Mouse (Mus musculus) lung, postnatal 0 days (tissue): Measurements from ENCODE around the gene Tsku. TPM values are rescaled to one million over a fixed set of nuclear protein-coding genes. Genes with fewer than 3 reads are reported as not detected.

Experiments
- ATAC-seq: fragments of 200-750 bp; cut with Nextera tagmentation; 2 replicates; pipeline ENCODE4 v1.8.0; 2017; ENCODE audit warnings: moderate library complexity
- DNase-seq: peaks from one replicate; pipeline ENCODE4 v3.0.0-alpha.2; 2016; ENCODE audit warnings: low spot score
- H3K27ac ChIP-seq: fragments of 300-500 bp; sonication (generic); 2 replicates; pipeline ENCODE4 v1.5.1; 2014; ENCODE audit warnings: antibody characterized with exemption, mild to moderate bottlenecking, low read length, mixed read lengths
- H3K27me3 ChIP-seq: fragments of 300-500 bp; sonication (generic); replicated peaks from 2 replicates; pipeline ENCODE4 v1.6.1; 2014; ENCODE audit warnings: low read length, mixed read lengths; ENCODE audit not compliant: insufficient read depth
- H3K36me3 ChIP-seq: fragments of 300-500 bp; sonication (generic); 2 replicates; pipeline ENCODE4 v1.6.1; 2014; ENCODE audit warnings: low read length, mixed read lengths; ENCODE audit not compliant: insufficient read depth
- H3K4me1 ChIP-seq: fragments of 300-500 bp; sonication (generic); 2 replicates; pipeline ENCODE4 v1.6.1; 2014; ENCODE audit warnings: antibody characterized with exemption, low read depth, low read length, mixed read lengths; ENCODE audit not compliant: insufficient read depth
- H3K4me2 ChIP-seq: fragments of 300-500 bp; sonication (generic); replicated peaks from 2 replicates; pipeline ENCODE4 v1.6.1; 2014; ENCODE audit warnings: low read depth, mild to moderate bottlenecking, low read length, moderate library complexity, mixed read lengths
- H3K4me3 ChIP-seq: fragments of 300-500 bp; sonication (generic); 2 replicates; pipeline ENCODE4 v1.5.1; 2014; ENCODE audit warnings: low read depth, low read length
- H3K9ac ChIP-seq: fragments of 300-500 bp; sonication (generic); replicated peaks from 2 replicates; pipeline ENCODE4 v1.6.1; 2014; ENCODE audit warnings: low read depth, mild to moderate bottlenecking
- H3K9me3 ChIP-seq: fragments of 300-500 bp; sonication (generic); 2 replicates; pipeline ENCODE4 v1.6.1; 2016; ENCODE audit warnings: low read length, mixed read lengths
- CTCF ChIP-seq: IDR thresholded peaks from 2 replicates; pipeline ENCODE4 v1.5.1; 2016; ENCODE audit warnings: antibody characterized with exemption, mild to moderate bottlenecking
- EP300 ChIP-seq: IDR thresholded peaks from 2 replicates; pipeline ENCODE4 v1.6.1; 2016; ENCODE audit warnings: antibody characterized with exemption, mild to moderate bottlenecking, control low read depth
- WGBS: fragments of 180-500 bp; shearing (Covaris S2); extraction: QIAGEN DNeasy Blood & Tissue Kit; methylation state at CpG from one replicate; pipeline ENCODE4 v1.1.7; 2014; 5-methylcytosine and 5-hydroxymethylcytosine counted together
- polyA plus RNA-seq: library from polyadenylated mRNA; unstranded; fragments of >200 nt; fragmentation: Nextera tagmentation; extraction: Ambion mirVana; gene quantifications from 2 replicates; pipeline ENCODE4 v1.2.1, GENCODE M21; 2015

Gene Tsku
- polyA plus RNA-seq, 1 experiment from 2014 or later, result 9.1 TPM

DNA sequence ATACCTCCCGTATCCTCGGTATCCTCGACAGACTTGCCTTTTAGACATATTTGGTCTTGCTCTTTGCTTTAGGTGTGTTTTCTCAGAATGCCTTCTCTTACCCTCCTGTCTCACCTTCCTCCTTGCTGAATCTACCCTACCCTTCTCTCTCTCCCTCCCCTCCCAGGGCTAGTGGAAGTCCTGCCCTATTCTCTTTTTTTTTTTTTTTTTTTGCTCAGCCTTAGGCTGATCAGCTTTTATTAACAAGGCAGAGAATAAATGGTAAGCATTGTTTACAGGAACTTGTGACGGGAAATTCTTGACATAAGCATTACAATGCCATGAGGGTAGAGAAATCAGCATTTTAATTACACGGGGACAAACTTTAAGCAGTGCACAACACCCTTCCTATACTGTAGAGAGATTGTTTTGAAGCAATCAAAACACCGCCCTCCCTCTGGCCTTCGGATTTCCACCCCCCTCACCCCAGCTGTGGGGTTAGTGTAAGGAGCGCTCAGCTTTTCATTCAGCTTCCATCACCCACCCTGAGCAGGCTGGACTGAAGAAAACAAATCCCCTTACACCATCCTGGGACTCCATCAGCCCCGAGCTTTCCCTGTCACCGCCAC is 8.7 kb upstream of the Tsku start:
- H3K4me2 ChIP-seq, result no peak overlapping the region

GRCm38 (mm10) chr7:98361662-98362061 is 534 bp upstream of the Tsku start:
- no peak for DNase-seq
- peak overlapping the region; percentile 74; the same call in 1 of the 2 replicates for H3K27ac ChIP-seq

More for the DNA sequence above, 8.7 kb upstream of the Tsku start:
- Histone ChIP-seq H3K4me3 (no peak overlapping the region), H3K9ac (no peak overlapping the region), H3K36me3 (no peaks in the 10 kb centered on the region), H3K27me3 (no peaks in the 10 kb centered on the region), H3K9me3 (no peaks in the 10 kb centered on the region), H3K27ac (no peak overlapping the region), H3K4me1 (no peaks in the 10 kb centered on the region)
- TF ChIP-seq CTCF, result no peak
- no peak for TF ChIP-seq EP300
- no peak for DNase-seq
- WGBS, result 53% methylated on average over 10 of the region's 10 CpGs
- no peak for ATAC-seq

GRCm38 (mm10) chr7:98360621-98360990 is 522 bp downstream of the Tsku start:
- Histone ChIP-seq H3K4me3 (peak overlapping the region; percentile 62), H3K27ac (peak overlapping the region; percentile 74), H3K9ac (peak overlapping the region; percentile 55), H3K27me3 (no peaks in the 10 kb centered on the region), H3K9me3 (no peaks in the 10 kb centered on the region), H3K36me3 (no peaks in the 10 kb centered on the region), H3K4me1 (0 out of 2 replicates have a peak, but pooled peaks cover 4% of the 10 kb centered on the region), H3K4me2 (peak overlapping the region; percentile 93)
- ATAC-seq (peak; percentile 1; the same call in 1 of the 2 replicates), DNase-seq (no peak)
- TF ChIP-seq EP300 (no peak), CTCF (0 out of 2 replicates have a peak, but pooled peaks have one; percentile 2)
- under 1% methylated on average over 20 of the region's 20 CpGs for WGBS

More at GRCm38 (mm10) chr7:98361662-98362061, 534 bp upstream of the Tsku start:
- ATAC-seq, result peak; percentile 8; the same call in 1 of the 2 replicates
- Histone ChIP-seq H3K4me1 (0 out of 2 replicates have a peak, but pooled peaks cover 4% of the 10 kb centered on the region), H3K4me2 (peak overlapping the region; percentile 93), H3K36me3 (no peaks in the 10 kb centered on the region), H3K4me3 (peak overlapping the region; percentile 62; the same call in 1 of the 2 replicates), H3K9me3 (no peaks in the 10 kb centered on the region), H3K9ac (no peak overlapping the region), H3K27me3 (no peaks in the 10 kb centered on the region)
- WGBS, result 11% methylated on average over 2 of the region's 2 CpGs
- no peak for TF ChIP-seq EP300
- no peak for TF ChIP-seq CTCF

DNA sequence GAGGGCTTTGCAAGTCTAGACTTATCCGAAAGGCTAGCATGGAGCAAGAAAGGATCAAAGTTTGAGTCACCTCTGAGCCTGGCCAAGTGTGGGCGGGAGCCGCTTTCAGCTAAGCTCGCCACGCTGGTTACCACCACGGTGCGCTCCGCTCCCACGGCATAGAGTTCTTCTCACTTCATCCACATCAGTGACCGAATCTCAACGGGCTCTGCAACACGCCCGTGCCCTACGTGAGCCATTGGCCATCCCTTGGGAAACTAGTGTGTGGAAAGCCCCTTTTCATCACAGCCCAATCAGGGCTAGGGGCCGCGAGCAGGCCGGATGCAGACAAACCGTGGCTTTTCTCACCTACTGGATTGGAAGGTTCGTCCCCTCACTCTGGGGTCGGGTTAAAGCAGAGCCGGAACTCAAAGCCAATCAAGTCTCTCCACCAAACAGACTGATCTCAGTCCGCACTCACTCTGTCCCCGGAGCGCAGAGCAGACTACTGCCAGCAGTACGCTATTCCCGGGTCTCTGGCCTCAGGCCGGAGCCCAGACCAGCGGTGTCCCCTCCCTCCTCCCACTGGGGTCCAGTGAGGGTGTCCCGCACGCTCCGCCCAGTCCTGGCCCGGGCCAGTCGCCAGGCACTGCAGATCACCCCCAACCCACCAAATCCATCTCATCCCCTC is 1.0 kb downstream of the Tsku start:
- Histone ChIP-seq H3K27ac (peak overlapping the region; percentile 74), H3K27me3 (no peaks in the 10 kb centered on the region), H3K9ac (peak overlapping the region; percentile 55), H3K4me1 (0 out of 2 replicates have a peak, but pooled peaks cover 4% of the 10 kb centered on the region), H3K4me3 (peak overlapping the region; percentile 62), H3K36me3 (no peaks in the 10 kb centered on the region), H3K9me3 (no peaks in the 10 kb centered on the region), H3K4me2 (peak overlapping the region; percentile 93)
- DNase-seq (peak; percentile 65), ATAC-seq (peak; percentile 45)
- 2% methylated on average over 33 of the region's 33 CpGs for WGBS
- TF ChIP-seq EP300 (no peak), CTCF (no peak)

GRCm38 (mm10) chr7:98358016-98358415 is 3.1 kb downstream of the Tsku start:
- ATAC-seq (no peak), DNase-seq (no peak)
- Histone ChIP-seq H3K36me3 (no peaks in the 10 kb centered on the region), H3K9ac (no peak overlapping the region), H3K27me3 (no peaks in the 10 kb centered on the region), H3K4me3 (no peak overlapping the region), H3K27ac (no peak overlapping the region), H3K4me1 (0 out of 2 replicates have a peak, but pooled peaks cover 4% of the 10 kb centered on the region), H3K9me3 (no peaks in the 10 kb centered on the region), H3K4me2 (no peak overlapping the region)
- 90% methylated on average over 1 of the region's 1 CpGs for WGBS
- TF ChIP-seq CTCF, result no peak
- no peak for TF ChIP-seq EP300

DNA sequence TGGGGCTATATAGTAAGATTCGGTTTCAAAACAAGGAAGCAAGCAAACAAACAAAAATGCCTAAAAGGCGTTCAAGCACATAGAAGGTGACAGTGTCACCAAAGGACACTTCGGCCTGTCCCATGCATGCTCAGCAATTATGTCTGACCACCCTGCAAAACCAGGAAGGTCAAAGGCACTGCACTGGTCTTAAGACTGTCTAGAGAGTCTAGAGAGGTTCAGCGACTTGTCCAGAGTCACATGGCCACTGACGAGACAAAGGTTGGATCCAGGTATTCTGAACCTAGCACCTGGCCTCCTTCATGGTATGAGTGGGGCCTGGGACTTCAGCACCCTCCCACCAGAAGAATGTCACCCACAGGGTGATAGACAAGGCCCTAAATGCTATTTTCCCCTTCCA is 3.8 kb downstream of the Tsku start:
- Histone ChIP-seq H3K9ac (no peak overlapping the region), H3K36me3 (no peaks in the 10 kb centered on the region), H3K27me3 (no peaks in the 10 kb centered on the region), H3K4me3 (no peak overlapping the region), H3K4me2 (no peak overlapping the region), H3K27ac (no peak overlapping the region), H3K4me1 (0 out of 2 replicates have a peak, but pooled peaks cover 4% of the 10 kb centered on the region), H3K9me3 (no peaks in the 10 kb centered on the region)
- DNase-seq (no peak), ATAC-seq (no peak)
- WGBS, result 79% methylated on average over 5 of the region's 5 CpGs
- no peak for TF ChIP-seq EP300
- TF ChIP-seq CTCF, result no peak
